Mouse (Mus musculus): ENCODE results near the gene Gm28048.

GRCm38 (mm10) chr11:22932167-22932566 is 49.7 kb downstream of the Gm28048 start:
- no peak for TF ChIP-seq CTCF (IDR thresholded peaks at IDR 0.05; ENCODE audit: low read depth)
- 0 out of 2 replicates have a peak, but pooled peaks have one; percentile 12 for TF ChIP-seq EP300 (IDR thresholded peaks at IDR 0.05; ENCODE audit: low read depth)

All from liver, embryonic 14.5 days (tissue).